In genomic region chr8:31372397-31372796, GRCm38 (mm10) we compare ENCODE assay signal across 10 mouse cellular contexts.
DNase-seq lines count a peak whose midpoint lies in the region; ATAC-seq and TF ChIP-seq lines count a peak whose summit lies in the region.
"Had no signal": no experiment of that assay in that cellular context is flagged by ENCODE, and none has a peak within 500 bp of the region (broad histone marks: within the 10 kb centered on the region; RNA-seq: fewer than 3 reads in every experiment).

No protein-coding gene starts in this region.

- H3K36me3 ChIP-seq in hindbrain, embryonic 14.5 days (replicated peaks; ENCODE audit: control insufficient read depth, insufficient read depth): no peaks in the 10 kb centered on the region
- no peaks in the 10 kb centered on the region for H3K36me3 ChIP-seq in hindbrain, embryonic 16.5 days (ENCODE audit: control insufficient read depth, insufficient read depth, low read length)
- H3K36me3 ChIP-seq in midbrain, postnatal 0 days (ENCODE audit: insufficient read depth, low read length): no peaks in the 10 kb centered on the region
- H3K36me3 ChIP-seq in midbrain, embryonic 11.5 days (ENCODE audit: control insufficient read depth, insufficient read depth, low read length): no peaks in the 10 kb centered on the region
- H3K36me3 ChIP-seq in stomach, postnatal 0 days (ENCODE audit: control insufficient read depth, insufficient read depth, low read length): no peaks in the 10 kb centered on the region
- H3K36me3 ChIP-seq: midbrain, embryonic 13.5 days had no signal

- no peak for ATAC-seq in hindbrain, embryonic 14.5 days (ENCODE audit: low FRiP score)
- no peak for ATAC-seq in hindbrain, embryonic 16.5 days
- no peak for ATAC-seq in midbrain, postnatal 0 days (ENCODE audit: low FRiP score)
- ATAC-seq in midbrain, embryonic 11.5 days (ENCODE audit: low FRiP score): no peak
- ATAC-seq in stomach, postnatal 0 days (ENCODE audit: low FRiP score, low TSS enrichment): no peak
- ATAC-seq: midbrain, embryonic 13.5 days had no signal

- H3K9ac ChIP-seq in hindbrain, embryonic 14.5 days: no peak overlapping the region
- no peak overlapping the region for H3K9ac ChIP-seq in hindbrain, embryonic 16.5 days (ENCODE audit: low read depth, low read length)
- H3K9ac ChIP-seq in midbrain, postnatal 0 days (replicated peaks; ENCODE audit: low read length, poor library complexity, severe bottlenecking): no peak overlapping the region
- H3K9ac ChIP-seq in midbrain, embryonic 11.5 days (ENCODE audit: low read length): no peak overlapping the region
- H3K9ac ChIP-seq in stomach, postnatal 0 days (ENCODE audit: low read length): no peak overlapping the region
- H3K9ac ChIP-seq: midbrain, embryonic 13.5 days had no signal

- no peaks in the 10 kb centered on the region for H3K27me3 ChIP-seq in hindbrain, embryonic 14.5 days (ENCODE audit: control insufficient read depth, insufficient read depth, low read length)
- H3K27me3 ChIP-seq in hindbrain, embryonic 16.5 days (replicated peaks; ENCODE audit: control insufficient read depth, insufficient read depth, low read length): no peaks in the 10 kb centered on the region
- H3K27me3 ChIP-seq in midbrain, postnatal 0 days (ENCODE audit: insufficient read depth, low read length): 0 out of 2 replicates have a peak, but pooled peaks cover 4% of the 10 kb centered on the region
- H3K27me3 ChIP-seq in midbrain, embryonic 11.5 days (ENCODE audit: control insufficient read depth, insufficient read depth, low read length): no peaks in the 10 kb centered on the region
- H3K27me3 ChIP-seq in stomach, postnatal 0 days (ENCODE audit: control insufficient read depth, insufficient read depth, low read length): no peaks in the 10 kb centered on the region
- H3K27me3 ChIP-seq: midbrain, embryonic 13.5 days had no signal

- TF ChIP-seq EP300 in stomach, postnatal 0 days (optimal IDR thresholded peaks at IDR 0.05): no peak

- no peaks in the 10 kb centered on the region for H3K9me3 ChIP-seq in hindbrain, embryonic 14.5 days (ENCODE audit: control insufficient read depth, low read length)
- no peaks in the 10 kb centered on the region for H3K9me3 ChIP-seq in hindbrain, embryonic 16.5 days (ENCODE audit: control insufficient read depth, low read length)
- no peaks in the 10 kb centered on the region for H3K9me3 ChIP-seq in midbrain, postnatal 0 days (ENCODE audit: low read length)
- no peaks in the 10 kb centered on the region for H3K9me3 ChIP-seq in midbrain, embryonic 11.5 days (ENCODE audit: control insufficient read depth, low read length)
- H3K9me3 ChIP-seq in stomach, postnatal 0 days (ENCODE audit: control insufficient read depth, low read length): no peaks in the 10 kb centered on the region
- H3K9me3 ChIP-seq: midbrain, embryonic 13.5 days had no signal

- H3K4me3 ChIP-seq in hindbrain, embryonic 14.5 days (replicated peaks; ENCODE audit: low read length): no peak overlapping the region
- no peak overlapping the region for H3K4me3 ChIP-seq in hindbrain, embryonic 16.5 days (ENCODE audit: low read length)
- H3K4me3 ChIP-seq in midbrain, postnatal 0 days (ENCODE audit: low read depth, low read length): no peak overlapping the region
- H3K4me3 ChIP-seq in midbrain, embryonic 11.5 days (ENCODE audit: low read depth, low read length): no peak overlapping the region
- H3K4me3 ChIP-seq in stomach, postnatal 0 days (ENCODE audit: low read depth, low read length): no peak overlapping the region
- H3K4me3 ChIP-seq: midbrain, embryonic 13.5 days had no signal

- DNase-seq in hindbrain, embryonic 14.5 days (ENCODE audit: low spot score): peak; percentile 62
- peak; percentile 65 for DNase-seq in midbrain, postnatal 0 days (ENCODE audit: low spot score)
- DNase-seq in midbrain, embryonic 11.5 days (ENCODE audit: low spot score, missing footprints): no peak
- DNase-seq in embryo, embryonic 10.5 days (ENCODE audit: low spot score): peak; percentile 60
- DNase-seq in stomach, postnatal 0 days (ENCODE audit: low spot score): no peak
- DNase-seq in frontal cortex, postnatal 14 days (ENCODE audit: low spot score in 2 of 2): no peak
- no peak for DNase-seq in layer of hippocampus, postnatal 25 days (ENCODE audit: extremely low spot score in 1 of 2, low spot score in 1 of 2)
- DNase-seq: thymus, postnatal 14 days had no signal

- no peak overlapping the region for H3K27ac ChIP-seq in hindbrain, embryonic 14.5 days
- H3K27ac ChIP-seq in hindbrain, embryonic 16.5 days (ENCODE audit: low read depth, low read length): no peak overlapping the region
- H3K27ac ChIP-seq in midbrain, postnatal 0 days (ENCODE audit: low read depth, low read length): no peak overlapping the region
- H3K27ac ChIP-seq in midbrain, embryonic 11.5 days (ENCODE audit: low read depth, low read length): no peak overlapping the region
- no peak overlapping the region for H3K27ac ChIP-seq in stomach, postnatal 0 days (replicated peaks)
- H3K27ac ChIP-seq: midbrain, embryonic 13.5 days had no signal

- H3K4me2 ChIP-seq in hindbrain, embryonic 14.5 days (replicated peaks): no peak overlapping the region
- no peak overlapping the region for H3K4me2 ChIP-seq in hindbrain, embryonic 16.5 days (ENCODE audit: low read length)
- H3K4me2 ChIP-seq in midbrain, postnatal 0 days (ENCODE audit: low read depth, low read length, poor library complexity, severe bottlenecking): no peak overlapping the region
- no peak overlapping the region for H3K4me2 ChIP-seq in midbrain, embryonic 11.5 days
- H3K4me2 ChIP-seq in stomach, postnatal 0 days (replicated peaks; ENCODE audit: low read depth): no peak overlapping the region
- H3K4me2 ChIP-seq: midbrain, embryonic 13.5 days had no signal

- H3K4me1 ChIP-seq in hindbrain, embryonic 14.5 days (replicated peaks; ENCODE audit: control insufficient read depth, insufficient read depth, low read length): 0 out of 2 replicates have a peak, but pooled peaks cover 4% of the 10 kb centered on the region
- H3K4me1 ChIP-seq in hindbrain, embryonic 16.5 days (ENCODE audit: control insufficient read depth, insufficient read depth, low read depth, low read length): no peaks in the 10 kb centered on the region
- H3K4me1 ChIP-seq in midbrain, postnatal 0 days (ENCODE audit: insufficient read depth, low read length): no peaks in the 10 kb centered on the region
- H3K4me1 ChIP-seq in midbrain, embryonic 11.5 days (ENCODE audit: control insufficient read depth, insufficient read depth, low read length): peaks cover 3% of the 10 kb centered on the region; the same call in 1 of the 2 replicates
- H3K4me1 ChIP-seq in stomach, postnatal 0 days (replicated peaks; ENCODE audit: control insufficient read depth, insufficient read depth): no peaks in the 10 kb centered on the region

- WGBS in hindbrain, embryonic 14.5 days: 77% methylated on average over 2 of the region's 2 CpGs
- WGBS in hindbrain, embryonic 16.5 days: 77% methylated on average over 2 of the region's 2 CpGs
- WGBS in midbrain, postnatal 0 days: 77% methylated on average over 2 of the region's 2 CpGs
- 67% methylated on average over 2 of the region's 2 CpGs for WGBS in midbrain, embryonic 11.5 days
- 72% methylated on average over 2 of the region's 2 CpGs for WGBS in stomach, postnatal 0 days

- peak; percentile 81 for TF ChIP-seq CTCF in midbrain, postnatal 0 days (IDR thresholded peaks at IDR 0.05)
- TF ChIP-seq CTCF in stomach, postnatal 0 days (IDR thresholded peaks at IDR 0.05; ENCODE audit: low read depth): peak; percentile 84

Comparison
In these comparisons a context has a peak if more than half of its experiments do, and no peak if none do; other contexts are left out.
1. DNase-seq: peak in hindbrain, embryonic 14.5 days (single experiment), midbrain, postnatal 0 days (single experiment) and embryo, embryonic 10.5 days (single experiment); none in midbrain, embryonic 11.5 days (single experiment), stomach, postnatal 0 days (single experiment), frontal cortex, postnatal 14 days (0 of 2) and layer of hippocampus, postnatal 25 days (0 of 2).